Mouse (Mus musculus): ENCODE measurements at regions not wholly inside any gene's neighbourhood (a gene's known extent, or its start where the extent isn't known, plus 50 kb on each side); places are given as distances from the start of the nearest gene placed in this dataset.
"Not testable (repeated sequence)": the region's sequence is repeated elsewhere in the genome, so short reads cannot be mapped to it uniquely, and the experiment has no call there.

DNA sequence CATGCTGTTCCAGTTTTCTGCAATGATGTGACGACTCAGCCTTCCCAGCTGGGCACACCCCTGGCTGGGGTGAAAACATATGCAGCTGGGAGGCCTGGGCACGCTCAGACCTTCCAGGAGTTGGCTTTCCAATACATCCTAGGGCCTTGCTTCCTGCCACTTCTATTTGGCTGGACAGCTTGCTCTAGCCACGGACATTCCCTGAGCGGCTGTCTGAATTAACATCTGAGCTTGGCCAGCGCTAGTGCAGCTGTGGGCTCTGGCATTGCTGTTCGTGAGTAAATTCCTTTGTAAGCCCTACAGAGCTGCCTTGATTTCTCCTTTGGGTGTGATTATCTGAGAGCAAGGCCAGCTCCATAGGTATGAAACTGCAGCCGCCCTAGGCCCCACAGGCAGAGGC is 78.2 kb upstream of the Tcf12 start:
- ATAC-seq (ENCODE audit: low FRiP score) = no peak
- Histone ChIP-seq H3K9me3 (ENCODE audit: control insufficient read depth, low read length) (no peaks in the 10 kb centered on the region), H3K27ac (ENCODE audit: low read depth, low read length) (no peak overlapping the region), H3K36me3 (ENCODE audit: control insufficient read depth, insufficient read depth, low read length) (no peaks in the 10 kb centered on the region), H3K4me2 (replicated peaks; ENCODE audit: low read depth, low read length) (no peak overlapping the region), H3K4me1 (replicated peaks; ENCODE audit: control insufficient read depth, insufficient read depth, low read length) (no peaks in the 10 kb centered on the region), H3K27me3 (ENCODE audit: control insufficient read depth, insufficient read depth, low read length) (no peaks in the 10 kb centered on the region), H3K9ac (ENCODE audit: low read depth, low read length) (no peak overlapping the region), H3K4me3 (ENCODE audit: low read depth, low read length) (no peak overlapping the region)
- DNase-seq (ENCODE audit: low spot score) = no peak
- WGBS = 87% methylated on average over 7 of the region's 7 CpGs

DNA sequence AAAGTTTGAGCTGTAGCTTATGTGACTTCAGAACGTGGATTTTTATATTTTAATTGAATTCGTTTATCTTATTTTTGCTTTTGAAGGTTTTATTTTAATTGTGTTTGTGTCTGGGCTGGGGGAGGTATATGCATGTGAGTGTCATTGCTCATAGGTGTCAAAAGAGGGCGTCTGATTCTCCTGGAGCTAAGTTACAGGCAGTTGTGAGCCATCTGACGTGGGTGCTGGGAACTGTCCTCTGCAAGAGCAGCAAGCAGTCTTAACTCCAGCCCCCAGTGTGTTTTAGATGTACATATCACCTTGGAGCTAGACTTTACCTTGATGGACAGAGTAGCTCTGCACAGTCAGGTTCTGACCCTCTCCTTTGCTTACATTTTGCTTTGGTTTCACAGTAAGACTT is 79.0 kb upstream of the Tcf12 start:
- no peak overlapping the region for H3K27ac ChIP-seq (ENCODE audit: low read depth, low read length)
- no peak overlapping the region for H3K9ac ChIP-seq (ENCODE audit: low read depth, low read length)
- H3K4me3 ChIP-seq (ENCODE audit: low read depth, low read length) = no peak overlapping the region
- no peaks in the 10 kb centered on the region for H3K4me1 ChIP-seq (replicated peaks; ENCODE audit: control insufficient read depth, insufficient read depth, low read length)
- no peaks in the 10 kb centered on the region for H3K9me3 ChIP-seq (ENCODE audit: control insufficient read depth, low read length)
- DNase-seq (ENCODE audit: low spot score) = no peak
- no peak for ATAC-seq (ENCODE audit: low FRiP score)
- no peaks in the 10 kb centered on the region for H3K27me3 ChIP-seq (ENCODE audit: control insufficient read depth, insufficient read depth, low read length)
- no peaks in the 10 kb centered on the region for H3K36me3 ChIP-seq (ENCODE audit: control insufficient read depth, insufficient read depth, low read length)
- 84% methylated on average over 4 of the region's 4 CpGs for WGBS
- no peak overlapping the region for H3K4me2 ChIP-seq (replicated peaks; ENCODE audit: low read depth, low read length)

DNA sequence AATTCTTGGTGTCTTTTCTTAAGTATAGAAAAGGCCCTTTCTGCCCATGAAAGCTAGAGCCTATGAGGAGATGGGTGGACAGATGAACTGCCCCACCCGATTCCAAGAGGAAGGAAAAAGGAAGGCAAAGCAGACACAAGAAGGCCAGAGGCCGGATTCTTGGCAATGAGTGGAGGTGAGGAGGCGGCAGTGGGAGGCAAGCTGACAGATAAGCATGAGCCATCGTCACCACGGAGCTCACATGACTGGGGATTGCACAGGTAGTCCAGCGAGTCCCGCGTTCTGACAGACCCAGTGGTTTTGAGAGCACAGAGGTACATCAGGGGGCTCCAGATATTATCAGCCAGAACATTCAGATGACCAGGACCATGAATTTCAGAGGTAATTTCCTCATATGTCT is 79.4 kb upstream of the Tcf12 start:
- Histone ChIP-seq H3K4me2 (replicated peaks; ENCODE audit: low read depth, low read length) (no peak overlapping the region), H3K27ac (ENCODE audit: low read depth, low read length) (no peak overlapping the region), H3K4me1 (replicated peaks; ENCODE audit: control insufficient read depth, insufficient read depth, low read length) (no peaks in the 10 kb centered on the region), H3K9me3 (ENCODE audit: control insufficient read depth, low read length) (no peaks in the 10 kb centered on the region), H3K4me3 (ENCODE audit: low read depth, low read length) (no peak overlapping the region), H3K36me3 (ENCODE audit: control insufficient read depth, insufficient read depth, low read length) (no peaks in the 10 kb centered on the region), H3K9ac (ENCODE audit: low read depth, low read length) (no peak overlapping the region), H3K27me3 (ENCODE audit: control insufficient read depth, insufficient read depth, low read length) (no peaks in the 10 kb centered on the region)
- WGBS = 93% methylated on average over 8 of the region's 8 CpGs
- DNase-seq (ENCODE audit: low spot score) = no peak
- no peak for ATAC-seq (ENCODE audit: low FRiP score)

DNA sequence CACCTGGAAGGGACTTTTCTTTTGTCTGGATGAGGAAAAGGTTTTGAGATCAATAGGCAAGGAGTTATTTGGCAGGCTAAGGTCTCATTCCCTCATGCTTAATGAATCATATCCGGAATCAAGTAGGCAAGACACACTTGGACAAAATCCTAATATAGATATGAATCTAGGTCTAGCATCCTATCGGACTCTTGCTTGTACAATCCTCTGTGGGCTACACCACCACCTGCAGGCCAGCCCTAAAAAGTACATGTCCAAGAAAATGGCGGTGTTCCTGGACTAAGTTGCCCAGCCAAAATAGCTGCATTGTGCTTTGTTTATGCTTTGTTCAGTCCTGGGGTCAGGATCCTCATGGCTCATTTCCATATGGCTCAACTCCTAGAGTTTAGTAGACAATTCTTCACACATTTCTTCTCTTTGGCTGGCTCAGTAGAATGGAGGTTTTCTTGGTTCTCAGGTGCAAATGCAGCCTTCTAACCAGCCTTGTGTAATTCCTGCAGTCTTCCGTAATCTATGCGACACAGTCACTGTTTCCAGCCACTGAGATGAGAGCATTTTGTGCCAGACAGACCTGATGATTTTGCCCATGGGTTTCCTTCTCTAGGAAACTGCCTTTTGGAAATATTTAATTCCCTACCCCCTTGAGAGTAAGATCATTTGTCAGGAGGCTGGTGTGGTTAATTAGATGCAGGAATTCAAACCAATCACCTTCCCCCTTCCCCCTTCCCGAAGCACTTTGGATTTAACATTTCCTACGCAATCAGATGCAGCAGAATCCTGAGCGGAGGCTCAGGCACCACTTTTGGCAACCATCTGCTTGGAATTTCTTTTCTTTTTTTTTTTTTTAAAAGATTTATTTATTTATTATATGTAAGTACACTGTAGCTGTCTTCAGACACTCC is 80.6 kb upstream of the Tcf12 start:
- Histone ChIP-seq H3K4me3 (ENCODE audit: low read depth, low read length) (no peak overlapping the region), H3K4me1 (replicated peaks; ENCODE audit: control insufficient read depth, insufficient read depth, low read length) (no peaks in the 10 kb centered on the region), H3K27ac (ENCODE audit: low read depth, low read length) (no peak overlapping the region), H3K36me3 (ENCODE audit: control insufficient read depth, insufficient read depth, low read length) (no peaks in the 10 kb centered on the region), H3K9ac (ENCODE audit: low read depth, low read length) (no peak overlapping the region), H3K27me3 (ENCODE audit: control insufficient read depth, insufficient read depth, low read length) (no peaks in the 10 kb centered on the region), H3K4me2 (replicated peaks; ENCODE audit: low read depth, low read length) (no peak overlapping the region), H3K9me3 (ENCODE audit: control insufficient read depth, low read length) (no peaks in the 10 kb centered on the region)
- ATAC-seq (ENCODE audit: low FRiP score) (no peak), DNase-seq (ENCODE audit: low spot score) (peak; percentile 51)
- WGBS = 60% methylated on average over 8 of the region's 8 CpGs

DNA sequence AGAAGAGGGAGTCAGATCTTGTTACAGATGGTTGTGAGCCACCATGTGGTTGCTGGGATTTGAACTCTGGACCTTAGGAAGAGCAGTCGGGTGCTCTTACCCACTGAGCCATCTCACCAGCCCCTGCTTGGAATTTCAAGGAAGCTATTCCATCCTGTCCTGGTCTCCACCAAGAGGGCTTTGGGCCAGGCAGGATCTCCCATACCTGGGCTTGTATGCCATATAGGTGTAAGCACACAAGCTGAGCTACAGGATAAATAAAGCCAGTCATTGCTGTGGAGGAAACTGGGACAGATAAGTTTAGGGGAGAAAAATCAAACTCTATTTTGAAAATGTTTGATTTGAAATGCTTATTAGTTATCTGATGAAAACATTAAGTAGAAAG is 81.3 kb upstream of the Tcf12 start:
- DNase-seq (ENCODE audit: low spot score) = not testable (repeated sequence)

DNA sequence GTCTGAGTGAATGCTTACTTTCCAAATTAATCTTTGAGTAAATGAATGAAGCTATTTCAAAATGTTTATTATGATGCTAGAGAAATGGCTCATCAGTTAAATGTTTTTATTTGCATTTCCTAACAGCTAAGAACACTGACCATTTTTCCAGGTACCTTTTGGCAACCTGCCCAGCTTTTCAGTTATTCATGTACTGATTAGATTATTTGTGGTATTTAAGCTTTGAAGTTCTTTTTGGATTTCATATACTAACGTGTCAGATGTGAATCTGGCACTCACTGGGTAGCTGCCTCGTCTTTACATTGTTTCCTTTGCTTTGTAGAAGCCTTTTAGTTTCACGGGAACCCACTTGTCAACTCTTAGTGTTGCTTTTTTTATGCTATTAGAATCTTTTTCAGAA is 79.3 kb upstream of the Zfp280d start:
- DNase-seq (ENCODE audit: low spot score) (no peak), ATAC-seq (ENCODE audit: low FRiP score) (no peak)
- 80% methylated on average over 3 of the region's 3 CpGs for WGBS
- no peak overlapping the region for H3K4me3 ChIP-seq (ENCODE audit: low read depth, low read length)
- H3K9me3 ChIP-seq (ENCODE audit: control insufficient read depth, low read length) = no peaks in the 10 kb centered on the region
- H3K27me3 ChIP-seq (ENCODE audit: control insufficient read depth, insufficient read depth, low read length) = no peaks in the 10 kb centered on the region
- H3K4me1 ChIP-seq (replicated peaks; ENCODE audit: control insufficient read depth, insufficient read depth, low read length) = no peaks in the 10 kb centered on the region
- no peak overlapping the region for H3K4me2 ChIP-seq (replicated peaks; ENCODE audit: low read depth, low read length)
- H3K36me3 ChIP-seq (ENCODE audit: control insufficient read depth, insufficient read depth, low read length) = no peaks in the 10 kb centered on the region
- H3K27ac ChIP-seq (ENCODE audit: low read depth, low read length) = no peak overlapping the region
- H3K9ac ChIP-seq (ENCODE audit: low read depth, low read length) = no peak overlapping the region

More for the DNA sequence above, 81.3 kb upstream of the Tcf12 start:
- 80% methylated on average over 1 of the region's 1 CpGs for WGBS
- H3K36me3 ChIP-seq (ENCODE audit: control insufficient read depth, insufficient read depth, low read length); H3K4me1 ChIP-seq (replicated peaks; ENCODE audit: control insufficient read depth, insufficient read depth, low read length); H3K4me3 ChIP-seq (ENCODE audit: low read depth, low read length); H3K9me3 ChIP-seq (ENCODE audit: control insufficient read depth, low read length); H3K27ac ChIP-seq (ENCODE audit: low read depth, low read length); ATAC-seq (ENCODE audit: low FRiP score); H3K4me2 ChIP-seq (replicated peaks; ENCODE audit: low read depth, low read length); H3K9ac ChIP-seq (ENCODE audit: low read depth, low read length); H3K27me3 ChIP-seq (ENCODE audit: control insufficient read depth, insufficient read depth, low read length): not testable (repeated sequence)

DNA sequence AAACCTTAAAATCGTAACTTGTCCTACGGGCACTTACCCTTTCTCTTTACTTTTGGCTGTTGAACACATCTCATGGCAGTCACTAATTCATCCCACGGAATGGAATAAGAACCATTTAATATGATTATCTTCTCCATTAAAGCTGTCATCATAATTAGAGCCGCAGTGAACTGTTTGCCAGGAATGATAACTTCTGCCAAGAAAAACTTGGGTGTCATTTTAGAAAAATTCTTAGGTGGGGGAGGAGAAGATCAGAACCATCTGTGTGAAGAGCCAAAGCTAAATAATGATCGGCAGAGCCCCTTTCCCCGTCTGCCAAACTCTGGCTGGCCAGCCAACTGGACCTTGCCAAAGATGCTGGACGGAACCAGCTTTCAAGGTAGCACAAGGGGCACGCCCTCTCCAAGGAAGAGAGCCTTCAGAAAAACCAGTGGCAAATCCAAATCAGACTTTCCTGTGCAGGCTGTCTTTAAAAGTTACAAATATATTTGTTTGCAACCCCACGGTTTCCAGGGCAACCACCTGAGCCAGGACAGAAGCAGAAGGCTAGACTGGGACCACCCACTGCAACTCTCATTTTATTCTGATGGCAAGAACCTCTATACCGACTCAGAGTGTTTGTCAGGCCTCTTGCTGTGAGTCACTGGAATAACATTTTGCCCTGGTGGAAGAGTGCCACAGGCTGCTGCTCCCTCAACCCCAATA is 77.9 kb upstream of the Zfp280d start:
- DNase-seq (ENCODE audit: low spot score) (no peak), ATAC-seq (ENCODE audit: low FRiP score) (no peak)
- no peaks in the 10 kb centered on the region for H3K9me3 ChIP-seq (ENCODE audit: control insufficient read depth, low read length)
- H3K4me2 ChIP-seq (replicated peaks; ENCODE audit: low read depth, low read length) = no peak overlapping the region
- WGBS = 84% methylated on average over 10 of the region's 10 CpGs
- no peak overlapping the region for H3K4me3 ChIP-seq (ENCODE audit: low read depth, low read length)
- H3K36me3 ChIP-seq (ENCODE audit: control insufficient read depth, insufficient read depth, low read length) = no peaks in the 10 kb centered on the region
- no peaks in the 10 kb centered on the region for H3K27me3 ChIP-seq (ENCODE audit: control insufficient read depth, insufficient read depth, low read length)
- H3K9ac ChIP-seq (ENCODE audit: low read depth, low read length) = no peak overlapping the region
- no peak overlapping the region for H3K27ac ChIP-seq (ENCODE audit: low read depth, low read length)
- no peaks in the 10 kb centered on the region for H3K4me1 ChIP-seq (replicated peaks; ENCODE audit: control insufficient read depth, insufficient read depth, low read length)

DNA sequence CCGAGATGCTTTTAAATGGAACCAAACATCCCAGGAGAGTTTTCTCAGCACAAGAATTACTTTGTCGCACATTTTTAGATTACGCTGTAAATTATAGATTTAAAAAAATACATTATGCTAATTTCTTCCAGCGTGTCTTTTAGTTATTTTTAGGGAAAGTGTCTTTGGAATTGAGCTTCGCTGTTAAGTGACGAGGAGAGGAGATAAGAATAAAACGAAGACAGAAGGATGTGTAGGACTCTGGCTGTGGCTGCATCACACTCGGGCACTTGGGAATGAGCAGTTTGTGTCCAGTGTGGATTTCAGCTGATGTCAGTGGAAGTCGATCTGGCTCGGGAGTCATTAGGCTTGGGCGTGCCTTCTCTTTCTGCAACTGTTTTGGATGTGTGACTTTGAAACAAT is 77.3 kb upstream of the Zfp280d start:
- H3K4me1 ChIP-seq (replicated peaks; ENCODE audit: control insufficient read depth, insufficient read depth, low read length) = no peaks in the 10 kb centered on the region
- no peaks in the 10 kb centered on the region for H3K36me3 ChIP-seq (ENCODE audit: control insufficient read depth, insufficient read depth, low read length)
- H3K9me3 ChIP-seq (ENCODE audit: control insufficient read depth, low read length) = no peaks in the 10 kb centered on the region
- 79% methylated on average over 11 of the region's 11 CpGs for WGBS
- H3K27ac ChIP-seq (ENCODE audit: low read depth, low read length) = no peak overlapping the region
- H3K9ac ChIP-seq (ENCODE audit: low read depth, low read length) = no peak overlapping the region
- ATAC-seq (ENCODE audit: low FRiP score) (no peak), DNase-seq (ENCODE audit: low spot score) (no peak)
- H3K4me3 ChIP-seq (ENCODE audit: low read depth, low read length) = no peak overlapping the region
- no peak overlapping the region for H3K4me2 ChIP-seq (replicated peaks; ENCODE audit: low read depth, low read length)
- no peaks in the 10 kb centered on the region for H3K27me3 ChIP-seq (ENCODE audit: control insufficient read depth, insufficient read depth, low read length)

DNA sequence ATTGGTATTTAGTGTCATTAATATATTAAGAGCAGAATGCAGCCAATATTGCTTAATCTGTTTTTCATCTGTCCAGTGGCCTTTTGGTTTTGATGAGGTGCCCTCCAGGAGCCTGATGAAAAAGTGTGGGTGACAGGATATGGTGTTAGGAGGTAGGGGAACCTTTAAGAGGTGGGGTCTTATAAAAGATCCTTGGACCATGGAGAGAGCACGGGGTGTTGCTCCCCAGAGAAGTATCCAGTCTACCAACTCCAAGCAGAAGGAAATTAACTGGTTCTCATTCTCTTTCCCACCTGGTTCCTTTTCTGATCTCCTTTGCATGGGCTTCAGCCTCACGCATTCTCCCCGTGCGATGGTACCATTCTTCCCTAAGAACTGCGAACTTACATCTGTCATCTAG is 75.7 kb upstream of the Zfp280d start:
- DNase-seq (ENCODE audit: low spot score) (no peak), ATAC-seq (ENCODE audit: low FRiP score) (no peak)
- H3K9ac ChIP-seq (ENCODE audit: low read depth, low read length) = no peak overlapping the region
- H3K4me1 ChIP-seq (replicated peaks; ENCODE audit: control insufficient read depth, insufficient read depth, low read length) = no peaks in the 10 kb centered on the region
- no peak overlapping the region for H3K4me3 ChIP-seq (ENCODE audit: low read depth, low read length)
- no peak overlapping the region for H3K4me2 ChIP-seq (replicated peaks; ENCODE audit: low read depth, low read length)
- no peaks in the 10 kb centered on the region for H3K27me3 ChIP-seq (ENCODE audit: control insufficient read depth, insufficient read depth, low read length)
- H3K36me3 ChIP-seq (ENCODE audit: control insufficient read depth, insufficient read depth, low read length) = no peaks in the 10 kb centered on the region
- WGBS = 95% methylated on average over 5 of the region's 5 CpGs
- H3K9me3 ChIP-seq (ENCODE audit: control insufficient read depth, low read length) = no peaks in the 10 kb centered on the region
- H3K27ac ChIP-seq (ENCODE audit: low read depth, low read length) = no peak overlapping the region
